Mouse (Mus musculus): ENCODE measurements around the gene Sfn. TPM values are rescaled to one million over a fixed set of nuclear protein-coding genes. Genes with fewer than 3 reads are reported as not detected.
A peak's percentile ranks its signal among the peaks of the same experiment; 100 is the strongest.

Sfn gene
- polyA plus RNA-seq, 1 experiment from 2014 or later: 59.9 TPM

- Histone ChIP-seq H3K27ac (ENCODE audit: low read length) (peak overlapping the region; percentile 76), H3K9me3 (ENCODE audit: control insufficient read depth, low read length) (no peaks in the 10 kb centered on the region), H3K4me1 (ENCODE audit: control insufficient read depth, insufficient read depth, low read length) (peaks cover 22% of the 10 kb centered on the region), H3K36me3 (ENCODE audit: control insufficient read depth, insufficient read depth, low read length) (no peaks in the 10 kb centered on the region), H3K9ac (ENCODE audit: low read depth, low read length) (peak overlapping the region; percentile 96), H3K27me3 (replicated peaks; ENCODE audit: control insufficient read depth, insufficient read depth, low read length) (no peaks in the 10 kb centered on the region), H3K4me3 (ENCODE audit: low read length) (peak overlapping the region; percentile 86), H3K4me2 (ENCODE audit: low read depth, low read length) (peak overlapping the region; percentile 97)
- peak; percentile 79 for ATAC-seq
- WGBS: 2% methylated on average over 64 of the region's 69 CpGs
These were observed 30.7 kb upstream of the Sfn start for GRCm38 (mm10) chr4:133632483-133633327.

- no peak for ATAC-seq
- peaks cover 3% of the 10 kb centered on the region; the same call in 1 of the 2 replicates for H3K36me3 ChIP-seq (ENCODE audit: control insufficient read depth, insufficient read depth, low read length)
- peaks cover 22% of the 10 kb centered on the region for H3K4me1 ChIP-seq (ENCODE audit: control insufficient read depth, insufficient read depth, low read length)
- WGBS: 42% methylated on average over 9 of the region's 9 CpGs
- H3K9ac ChIP-seq (ENCODE audit: low read depth, low read length): peak overlapping the region; percentile 96
- peak overlapping the region; percentile 76; the same call in 1 of the 2 replicates for H3K27ac ChIP-seq (ENCODE audit: low read length)
- H3K27me3 ChIP-seq (replicated peaks; ENCODE audit: control insufficient read depth, insufficient read depth, low read length): no peaks in the 10 kb centered on the region
- H3K4me2 ChIP-seq (ENCODE audit: low read depth, low read length): peak overlapping the region; percentile 97
- peak overlapping the region; percentile 86 for H3K4me3 ChIP-seq (ENCODE audit: low read length)
- no peaks in the 10 kb centered on the region for H3K9me3 ChIP-seq (ENCODE audit: control insufficient read depth, low read length)
These were observed 29.9 kb upstream of the Sfn start for GRCm38 (mm10) chr4:133631769-133632411.

- no peak for ATAC-seq
- H3K4me3 ChIP-seq (ENCODE audit: low read length): 0 out of 2 replicates have a peak overlapping the region, but pooled peaks have one; percentile 0
- H3K27me3 ChIP-seq (replicated peaks; ENCODE audit: control insufficient read depth, insufficient read depth, low read length): no peaks in the 10 kb centered on the region
- peak overlapping the region; percentile 3; the same call in 1 of the 2 replicates for H3K9ac ChIP-seq (ENCODE audit: low read depth, low read length)
- 71% methylated on average over 14 of the region's 14 CpGs for WGBS
- no peaks in the 10 kb centered on the region for H3K9me3 ChIP-seq (ENCODE audit: control insufficient read depth, low read length)
- H3K4me2 ChIP-seq (ENCODE audit: low read depth, low read length): 0 out of 2 replicates have a peak overlapping the region, but pooled peaks have one; percentile 3
- peaks cover 4% of the 10 kb centered on the region; the same call in 1 of the 2 replicates for H3K36me3 ChIP-seq (ENCODE audit: control insufficient read depth, insufficient read depth, low read length)
- H3K4me1 ChIP-seq (ENCODE audit: control insufficient read depth, insufficient read depth, low read length): peaks cover 22% of the 10 kb centered on the region
- H3K27ac ChIP-seq (ENCODE audit: low read length): no peak overlapping the region
These were observed 29.3 kb upstream of the Sfn start for GRCm38 (mm10) chr4:133631071-133631768.

GRCm38 (mm10) chr4:133630326-133630920 is 28.5 kb upstream of the Sfn start:
- Histone ChIP-seq H3K9ac (ENCODE audit: low read depth, low read length) (no peak overlapping the region), H3K4me2 (ENCODE audit: low read depth, low read length) (no peak overlapping the region), H3K27me3 (replicated peaks; ENCODE audit: control insufficient read depth, insufficient read depth, low read length) (no peaks in the 10 kb centered on the region), H3K4me3 (ENCODE audit: low read length) (no peak overlapping the region), H3K27ac (ENCODE audit: low read length) (no peak overlapping the region), H3K4me1 (ENCODE audit: control insufficient read depth, insufficient read depth, low read length) (peaks cover 22% of the 10 kb centered on the region), H3K9me3 (ENCODE audit: control insufficient read depth, low read length) (no peaks in the 10 kb centered on the region), H3K36me3 (ENCODE audit: control insufficient read depth, insufficient read depth, low read length) (peaks cover 6% of the 10 kb centered on the region)
- ATAC-seq: no peak
- WGBS: 87% methylated on average over 8 of the region's 8 CpGs

GRCm38 (mm10) chr4:133629191-133629590 is 27.2 kb upstream of the Sfn start:
- Histone ChIP-seq H3K36me3 (ENCODE audit: control insufficient read depth, insufficient read depth, low read length) (peaks cover 7% of the 10 kb centered on the region), H3K4me3 (ENCODE audit: low read length) (no peak overlapping the region), H3K27me3 (replicated peaks; ENCODE audit: control insufficient read depth, insufficient read depth, low read length) (no peaks in the 10 kb centered on the region), H3K4me1 (ENCODE audit: control insufficient read depth, insufficient read depth, low read length) (peaks cover 22% of the 10 kb centered on the region), H3K9ac (ENCODE audit: low read depth, low read length) (no peak overlapping the region), H3K4me2 (ENCODE audit: low read depth, low read length) (no peak overlapping the region), H3K9me3 (ENCODE audit: control insufficient read depth, low read length) (no peaks in the 10 kb centered on the region), H3K27ac (ENCODE audit: low read length) (no peak overlapping the region)
- 77% methylated on average over 7 of the region's 7 CpGs for WGBS
- no peak for ATAC-seq

- no peak overlapping the region for H3K4me3 ChIP-seq (ENCODE audit: low read length)
- no peak for ATAC-seq
- WGBS: 82% methylated on average over 2 of the region's 2 CpGs
- no peak overlapping the region for H3K4me2 ChIP-seq (ENCODE audit: low read depth, low read length)
- H3K27me3 ChIP-seq (replicated peaks; ENCODE audit: control insufficient read depth, insufficient read depth, low read length): no peaks in the 10 kb centered on the region
- H3K9ac ChIP-seq (ENCODE audit: low read depth, low read length): no peak overlapping the region
- H3K4me1 ChIP-seq (ENCODE audit: control insufficient read depth, insufficient read depth, low read length): peaks cover 16% of the 10 kb centered on the region
- H3K9me3 ChIP-seq (ENCODE audit: control insufficient read depth, low read length): no peaks in the 10 kb centered on the region
- H3K36me3 ChIP-seq (ENCODE audit: control insufficient read depth, insufficient read depth, low read length): peaks cover 7% of the 10 kb centered on the region
- no peak overlapping the region for H3K27ac ChIP-seq (ENCODE audit: low read length)
These were observed 26.5 kb upstream of the Sfn start for GRCm38 (mm10) chr4:133628517-133628916.

- Histone ChIP-seq H3K9me3 (ENCODE audit: control insufficient read depth, low read length) (no peaks in the 10 kb centered on the region), H3K4me3 (ENCODE audit: low read length) (no peak overlapping the region), H3K4me1 (ENCODE audit: control insufficient read depth, insufficient read depth, low read length) (peaks cover 9% of the 10 kb centered on the region), H3K36me3 (ENCODE audit: control insufficient read depth, insufficient read depth, low read length) (peaks cover 7% of the 10 kb centered on the region), H3K27me3 (replicated peaks; ENCODE audit: control insufficient read depth, insufficient read depth, low read length) (no peaks in the 10 kb centered on the region), H3K4me2 (ENCODE audit: low read depth, low read length) (no peak overlapping the region), H3K9ac (ENCODE audit: low read depth, low read length) (peak overlapping the region; percentile 18; the same call in 1 of the 2 replicates), H3K27ac (ENCODE audit: low read length) (no peak overlapping the region)
- WGBS: 93% methylated on average over 14 of the region's 14 CpGs
- no peak for ATAC-seq
These were observed 25.1 kb upstream of the Sfn start for GRCm38 (mm10) chr4:133627039-133627438.

GRCm38 (mm10) chr4:133626621-133627020 is 24.7 kb upstream of the Sfn start:
- Histone ChIP-seq H3K27me3 (replicated peaks; ENCODE audit: control insufficient read depth, insufficient read depth, low read length) (no peaks in the 10 kb centered on the region), H3K4me3 (ENCODE audit: low read length) (no peak overlapping the region), H3K27ac (ENCODE audit: low read length) (no peak overlapping the region), H3K9me3 (ENCODE audit: control insufficient read depth, low read length) (no peaks in the 10 kb centered on the region), H3K4me1 (ENCODE audit: control insufficient read depth, insufficient read depth, low read length) (peaks cover 5% of the 10 kb centered on the region), H3K9ac (ENCODE audit: low read depth, low read length) (peak overlapping the region; percentile 18; the same call in 1 of the 2 replicates), H3K4me2 (ENCODE audit: low read depth, low read length) (no peak overlapping the region), H3K36me3 (ENCODE audit: control insufficient read depth, insufficient read depth, low read length) (peaks cover 7% of the 10 kb centered on the region)
- no peak for ATAC-seq
- WGBS: 93% methylated on average over 9 of the region's 9 CpGs

- Histone ChIP-seq H3K9me3 (ENCODE audit: control insufficient read depth, low read length) (no peaks in the 10 kb centered on the region), H3K4me1 (ENCODE audit: control insufficient read depth, insufficient read depth, low read length) (peaks cover under 1% of the 10 kb centered on the region), H3K36me3 (ENCODE audit: control insufficient read depth, insufficient read depth, low read length) (peaks cover 7% of the 10 kb centered on the region), H3K9ac (ENCODE audit: low read depth, low read length) (no peak overlapping the region), H3K27ac (ENCODE audit: low read length) (no peak overlapping the region), H3K4me3 (ENCODE audit: low read length) (no peak overlapping the region), H3K4me2 (ENCODE audit: low read depth, low read length) (no peak overlapping the region), H3K27me3 (replicated peaks; ENCODE audit: control insufficient read depth, insufficient read depth, low read length) (no peaks in the 10 kb centered on the region)
- 67% methylated on average over 5 of the region's 5 CpGs for WGBS
- no peak for ATAC-seq
These were observed 24.3 kb upstream of the Sfn start for GRCm38 (mm10) chr4:133626221-133626620.
